Mouse (Mus musculus) kidney, embryonic 15.5 days (tissue): Measurements from ENCODE around the gene AC170998.1. TPM values are rescaled to one million over a fixed set of nuclear protein-coding genes. Genes with fewer than 3 reads are reported as not detected.
A peak's percentile ranks its signal among the peaks of the same experiment; 100 is the strongest.
"Not testable (repeated sequence)": the region's sequence is repeated elsewhere in the genome, so short reads cannot be mapped to it uniquely, and the experiment has no call there.

Experiments used
- ATAC-seq: fragments of 200-750 bp; cut with Nextera tagmentation; replicated peaks from 2 replicates; pipeline ENCODE4 v1.8.0; 2017; ENCODE audit warnings: moderate TSS enrichment; ENCODE audit not compliant: low FRiP score
- H3K27ac ChIP-seq: fragments of 300-500 bp; sonication (generic); 2 replicates; pipeline ENCODE4 v1.5.1; 2015; ENCODE audit warnings: mild to moderate bottlenecking, inconsistent platforms
- H3K27me3 ChIP-seq: fragments of 300-500 bp; sonication (generic); 2 replicates; pipeline ENCODE4 v1.6.1; 2015; ENCODE audit warnings: inconsistent platforms
- H3K36me3 ChIP-seq: fragments of 300-500 bp; sonication (generic); 2 replicates; pipeline ENCODE4 v1.6.1; 2015; ENCODE audit warnings: inconsistent platforms
- H3K4me1 ChIP-seq: fragments of 300-500 bp; sonication (generic); 2 replicates; pipeline ENCODE4 v1.6.1; 2015; ENCODE audit warnings: inconsistent platforms
- H3K4me2 ChIP-seq: fragments of 300-500 bp; sonication (generic); 2 replicates; pipeline ENCODE4 v1.6.1; 2015; ENCODE audit warnings: moderate library complexity, mild to moderate bottlenecking, inconsistent platforms
- H3K4me3 ChIP-seq: fragments of 300-500 bp; sonication (generic); replicated peaks from 2 replicates; pipeline ENCODE4 v1.5.1; 2015; ENCODE audit warnings: mild to moderate bottlenecking, inconsistent platforms
- H3K9ac ChIP-seq: fragments of 300-500 bp; sonication (generic); 2 replicates; pipeline ENCODE4 v1.6.1; 2015; ENCODE audit warnings: mild to moderate bottlenecking, inconsistent platforms
- H3K9me3 ChIP-seq: fragments of 300-500 bp; sonication (generic); replicated peaks from 2 replicates; pipeline ENCODE4 v1.6.1; 2016; ENCODE audit warnings: inconsistent platforms
- WGBS: fragments of 180-500 bp; shearing (Covaris S2); methylation state at CpG from one replicate; pipeline ENCODE4 v1.1.7; 2015; ENCODE audit warnings: mixed read lengths; 5-methylcytosine and 5-hydroxymethylcytosine counted together
- polyA plus RNA-seq: library from polyadenylated mRNA; unstranded; fragments of >200 nt; fragmentation: Nextera tagmentation; extraction: Ambion mirVana; gene quantifications from 2 replicates; pipeline ENCODE4 v1.2.1, GENCODE M21; 2015

The AC170998.1 gene
- polyA plus RNA-seq, 1 experiment from 2014 or later, result 4.0 TPM

DNA sequence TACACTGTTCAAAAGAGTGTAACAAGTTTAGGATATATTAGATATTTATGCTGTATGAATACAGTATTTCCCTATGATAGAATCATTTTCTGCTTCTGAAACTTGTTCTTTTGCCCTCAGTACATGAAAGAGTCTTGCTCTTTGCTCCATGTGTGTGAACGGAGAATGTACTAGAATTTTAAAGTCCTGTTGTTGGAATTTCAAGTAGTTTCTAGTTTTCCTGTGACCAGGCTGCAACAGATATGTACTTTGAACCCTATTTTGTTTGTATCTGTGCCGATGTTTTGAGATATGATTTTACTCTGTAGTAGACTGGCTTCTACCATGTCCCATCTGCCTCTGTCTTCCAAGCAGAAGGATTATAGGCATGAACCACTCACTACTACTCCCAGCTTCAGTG lies 18.1 kb upstream of the AC170998.1 start:
- peaks cover 4% of the 10 kb centered on the region for H3K36me3 ChIP-seq
- no peaks in the 10 kb centered on the region for H3K9me3 ChIP-seq
- no peaks in the 10 kb centered on the region for H3K27me3 ChIP-seq
- no peak overlapping the region for H3K4me3 ChIP-seq
- ATAC-seq, result no peak
- no peak overlapping the region for H3K4me2 ChIP-seq
- 86% methylated on average over 2 of the region's 2 CpGs for WGBS
- peaks cover 42% of the 10 kb centered on the region for H3K4me1 ChIP-seq
- H3K9ac ChIP-seq, result no peak overlapping the region
- H3K27ac ChIP-seq, result no peak overlapping the region

DNA sequence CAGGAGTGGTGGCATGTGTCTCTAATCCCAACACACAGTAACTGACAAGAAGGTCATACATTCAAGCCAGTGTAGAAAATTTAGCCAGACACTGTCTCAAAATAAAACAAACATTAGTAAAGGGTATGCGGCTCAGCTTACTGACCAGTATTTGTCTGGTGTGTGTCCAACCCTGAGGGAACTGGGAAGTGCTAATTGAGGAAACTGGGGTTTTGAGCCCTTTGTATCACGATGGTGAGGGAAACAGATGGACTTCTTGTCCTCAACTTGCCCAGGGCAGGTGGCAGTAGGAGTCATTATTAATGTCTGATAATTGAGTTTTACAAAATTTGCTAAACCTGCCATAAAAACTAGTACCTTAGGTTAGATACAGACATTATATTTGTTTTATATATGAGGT lies 16.9 kb upstream of the AC170998.1 start:
- no peak overlapping the region for H3K9ac ChIP-seq
- H3K4me1 ChIP-seq, result peaks cover 42% of the 10 kb centered on the region
- no peak overlapping the region for H3K27ac ChIP-seq
- no peak overlapping the region for H3K4me3 ChIP-seq
- H3K4me2 ChIP-seq, result no peak overlapping the region
- H3K27me3 ChIP-seq, result no peaks in the 10 kb centered on the region
- peaks cover 9% of the 10 kb centered on the region for H3K36me3 ChIP-seq
- H3K9me3 ChIP-seq, result no peaks in the 10 kb centered on the region
- WGBS, result 46% methylated on average over 2 of the region's 2 CpGs
- ATAC-seq, result no peak

DNA sequence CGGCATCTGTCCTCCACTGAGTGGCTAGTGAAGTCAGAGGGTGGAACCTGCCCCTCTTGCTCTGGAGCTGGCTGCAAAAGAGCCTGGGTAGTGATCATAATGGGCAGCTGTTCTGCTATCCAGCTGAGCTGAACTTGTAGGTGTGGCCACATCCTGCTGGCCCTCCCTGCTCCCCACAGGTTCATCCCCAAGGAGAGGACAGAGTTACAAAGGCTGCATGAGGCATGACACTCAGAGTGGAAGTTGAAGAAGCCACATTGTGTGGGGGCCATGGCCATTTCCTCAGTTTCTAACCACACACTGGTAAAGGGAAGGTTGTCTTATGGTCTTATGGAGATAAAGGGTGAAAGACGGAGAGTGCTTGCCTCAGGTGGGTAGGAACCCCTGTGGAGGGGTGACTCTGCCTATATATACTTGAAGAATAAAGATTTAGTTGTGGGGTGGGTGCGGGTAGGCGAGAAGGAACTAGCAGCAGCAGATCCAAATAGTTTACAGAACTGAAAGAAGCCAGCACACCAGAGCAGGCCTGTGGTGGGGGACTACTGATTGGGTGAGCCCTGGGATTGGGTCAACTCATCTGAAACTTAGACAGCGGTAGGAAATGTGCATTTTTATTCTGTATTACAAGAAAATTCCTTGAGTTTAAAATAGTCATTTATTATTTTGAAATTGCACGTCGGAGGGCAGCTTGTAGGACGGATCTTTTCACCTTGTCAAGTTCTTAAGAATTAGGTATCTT lies 16.2 kb upstream of the AC170998.1 start:
- Histone ChIP-seq H3K4me2 (no peak overlapping the region), H3K9ac (no peak overlapping the region), H3K4me1 (peaks cover 42% of the 10 kb centered on the region), H3K27me3 (no peaks in the 10 kb centered on the region), H3K4me3 (no peak overlapping the region), H3K9me3 (no peaks in the 10 kb centered on the region), H3K27ac (no peak overlapping the region), H3K36me3 (peaks cover 16% of the 10 kb centered on the region)
- 86% methylated on average over 8 of the region's 8 CpGs for WGBS
- ATAC-seq, result no peak

DNA sequence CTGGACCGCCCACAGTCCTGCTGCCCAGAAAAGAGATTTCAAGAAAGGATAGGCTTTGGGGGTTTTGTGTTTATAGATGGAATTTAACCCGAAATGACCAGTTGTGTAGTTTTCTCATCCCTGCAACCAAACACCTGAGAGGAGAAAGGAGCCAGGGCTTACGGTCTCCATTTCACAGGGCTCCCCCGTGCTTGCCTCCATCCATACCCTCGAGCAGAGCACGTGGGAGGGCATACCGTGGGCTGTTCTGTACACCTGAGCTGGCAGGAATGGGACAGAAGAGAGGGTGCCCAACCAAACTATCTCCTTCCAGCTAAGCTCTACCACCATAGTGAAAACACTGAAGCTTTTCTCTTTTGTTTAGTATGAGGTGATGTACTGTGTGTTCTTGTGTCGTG lies 15.6 kb upstream of the AC170998.1 start:
- no peaks in the 10 kb centered on the region for H3K27me3 ChIP-seq
- H3K9ac ChIP-seq, result no peak overlapping the region
- H3K9me3 ChIP-seq, result no peaks in the 10 kb centered on the region
- no peak overlapping the region for H3K4me2 ChIP-seq
- no peak for ATAC-seq
- H3K36me3 ChIP-seq, result peaks cover 22% of the 10 kb centered on the region
- no peak overlapping the region for H3K27ac ChIP-seq
- WGBS, result 65% methylated on average over 8 of the region's 8 CpGs
- H3K4me1 ChIP-seq, result peaks cover 42% of the 10 kb centered on the region
- no peak overlapping the region for H3K4me3 ChIP-seq

DNA sequence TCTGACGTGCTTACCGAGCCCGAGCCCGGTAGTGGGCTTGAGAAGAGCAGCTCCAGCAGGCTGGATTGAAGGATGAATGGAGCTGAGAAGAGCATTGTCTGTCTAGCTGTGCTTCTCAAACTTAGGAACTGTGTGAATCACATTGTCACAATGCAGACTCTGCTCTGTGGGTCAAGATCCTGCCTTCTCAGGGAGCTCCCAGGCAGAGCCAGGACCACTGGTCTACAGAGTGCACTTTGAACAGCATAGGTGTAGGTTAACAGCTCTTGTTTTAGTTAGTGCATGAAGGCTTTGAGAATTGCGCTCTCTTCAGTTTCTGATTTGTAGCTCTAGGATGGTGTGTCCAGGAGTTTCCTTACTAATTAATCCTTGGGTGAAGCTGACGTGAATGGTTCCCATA lies 14.6 kb upstream of the AC170998.1 start:
- H3K9ac ChIP-seq, result no peak overlapping the region
- no peak overlapping the region for H3K4me2 ChIP-seq
- H3K36me3 ChIP-seq, result peaks cover 27% of the 10 kb centered on the region
- H3K27ac ChIP-seq, result peak overlapping the region; percentile 57; the same call in 1 of the 2 replicates
- no peak for ATAC-seq
- WGBS, result 85% methylated on average over 6 of the region's 6 CpGs
- no peak overlapping the region for H3K4me3 ChIP-seq
- no peaks in the 10 kb centered on the region for H3K27me3 ChIP-seq
- H3K9me3 ChIP-seq, result no peaks in the 10 kb centered on the region
- peaks cover 41% of the 10 kb centered on the region for H3K4me1 ChIP-seq

DNA sequence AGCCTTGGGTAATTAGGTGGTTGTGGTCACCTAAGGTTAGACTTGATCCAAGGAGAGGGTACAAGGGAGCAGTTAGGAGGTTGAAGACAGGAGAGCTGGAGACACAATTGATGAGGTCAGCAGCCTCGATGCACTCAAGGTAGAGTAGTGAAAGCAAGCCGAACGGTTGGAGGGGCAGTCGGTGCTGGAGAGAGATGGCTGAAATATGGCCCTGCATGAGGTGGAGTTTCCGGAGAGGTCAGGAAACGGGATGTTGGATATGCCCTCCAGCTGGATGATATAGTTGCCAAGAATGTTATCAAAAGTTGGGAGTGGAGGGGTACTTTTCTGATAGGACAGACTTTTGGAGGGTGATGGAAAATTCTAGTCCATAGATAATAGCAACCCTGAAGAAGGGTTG lies 13.6 kb upstream of the AC170998.1 start:
- Histone ChIP-seq H3K27ac (no peak overlapping the region), H3K4me2 (no peak overlapping the region), H3K9ac (no peak overlapping the region), H3K4me3 (no peak overlapping the region), H3K9me3 (no peaks in the 10 kb centered on the region), H3K4me1 (peaks cover 33% of the 10 kb centered on the region), H3K36me3 (peaks cover 38% of the 10 kb centered on the region), H3K27me3 (no peaks in the 10 kb centered on the region)
- ATAC-seq, result no peak
- WGBS, result 51% methylated on average over 6 of the region's 6 CpGs

DNA sequence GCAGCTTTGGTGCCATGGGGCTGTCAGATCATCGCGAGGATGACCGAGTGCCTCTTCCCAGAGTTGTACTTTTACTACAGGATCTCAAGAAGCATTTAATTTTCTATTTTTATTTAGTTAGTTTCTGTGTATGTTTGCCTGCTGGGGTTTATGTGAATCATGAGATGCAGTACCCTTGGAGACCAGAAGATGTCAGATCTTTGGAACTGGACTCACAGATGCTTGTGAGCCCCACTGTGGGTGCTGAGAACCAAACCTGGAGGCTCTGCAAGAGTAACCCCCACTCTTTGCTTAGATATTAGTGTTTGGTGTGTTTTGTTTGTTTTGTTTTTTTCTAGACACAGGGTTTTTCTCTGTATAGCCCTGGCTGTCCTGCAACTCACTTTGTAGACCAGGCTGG lies 11.9 kb upstream of the AC170998.1 start:
- peaks cover 30% of the 10 kb centered on the region for H3K4me1 ChIP-seq
- no peak for ATAC-seq
- no peak overlapping the region for H3K9ac ChIP-seq
- peaks cover 52% of the 10 kb centered on the region for H3K36me3 ChIP-seq
- no peaks in the 10 kb centered on the region for H3K27me3 ChIP-seq
- 97% methylated on average over 3 of the region's 3 CpGs for WGBS
- H3K9me3 ChIP-seq, result no peaks in the 10 kb centered on the region
- H3K4me3 ChIP-seq, result no peak overlapping the region
- H3K4me2 ChIP-seq, result no peak overlapping the region
- no peak overlapping the region for H3K27ac ChIP-seq

DNA sequence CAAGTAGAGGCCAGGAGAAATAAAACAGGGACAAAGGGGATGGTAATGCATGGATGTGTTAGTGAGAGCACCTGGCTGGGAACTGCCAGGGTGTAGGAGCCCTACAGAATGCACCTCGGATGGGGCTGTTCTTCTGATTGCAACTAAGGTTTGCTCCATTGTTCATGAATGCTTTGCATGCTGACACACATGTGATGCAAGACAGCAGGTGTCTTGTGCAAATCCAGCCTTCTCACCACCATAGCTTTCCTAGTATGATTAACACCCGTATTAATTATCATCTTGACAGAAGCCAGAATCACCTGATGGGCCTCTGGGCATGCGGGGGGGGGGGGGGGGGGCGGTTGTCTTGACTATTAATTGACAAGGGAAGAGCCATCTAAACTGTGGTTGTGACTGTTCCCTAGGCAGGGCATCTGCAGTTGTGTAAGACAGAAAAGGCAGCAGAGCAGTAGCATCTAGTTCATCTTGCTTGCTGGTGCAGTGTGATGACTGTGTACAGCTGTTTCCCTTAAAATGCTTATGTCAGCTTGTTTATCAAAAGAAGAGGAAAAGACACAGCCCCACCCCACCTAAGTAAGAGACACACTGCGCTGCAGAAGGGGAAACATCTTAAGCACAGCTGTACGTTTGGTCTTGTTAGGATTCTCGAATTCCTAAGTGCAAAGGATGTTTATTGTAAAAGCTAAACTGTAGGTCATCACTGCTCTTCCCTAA lies 9.9 kb upstream of the AC170998.1 start:
- Histone ChIP-seq H3K36me3 (peaks cover 69% of the 10 kb centered on the region), H3K9ac (no peak overlapping the region), H3K4me2 (no peak overlapping the region), H3K4me1 (peaks cover 15% of the 10 kb centered on the region), H3K9me3 (no peaks in the 10 kb centered on the region), H3K27ac (no peak overlapping the region), H3K27me3 (no peaks in the 10 kb centered on the region), H3K4me3 (no peak overlapping the region)
- WGBS, result 75% methylated on average over 7 of the region's 7 CpGs
- ATAC-seq, result no peak

DNA sequence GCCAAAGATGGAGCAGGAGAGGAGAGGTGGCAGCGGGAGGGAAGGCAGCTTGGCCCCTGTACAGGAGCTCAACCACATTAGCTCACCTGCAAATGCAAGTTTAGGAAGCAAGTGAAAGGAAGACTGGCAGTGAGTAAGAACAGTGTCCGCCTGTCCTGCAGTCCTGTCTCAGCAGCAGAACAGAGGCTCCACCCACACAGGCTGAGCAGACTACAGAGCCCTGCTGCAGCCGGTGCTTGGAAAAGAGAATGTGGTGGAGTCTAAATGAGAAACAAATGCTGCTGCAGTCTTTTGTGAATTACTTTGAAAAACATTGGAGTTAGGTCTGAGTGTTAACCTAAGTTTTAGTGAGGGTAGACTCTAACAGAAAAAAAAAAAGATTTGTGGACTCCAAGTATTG lies 8.3 kb upstream of the AC170998.1 start:
- Histone ChIP-seq H3K27me3 (no peaks in the 10 kb centered on the region), H3K27ac (no peak overlapping the region), H3K9me3 (no peaks in the 10 kb centered on the region), H3K4me3 (no peak overlapping the region), H3K4me2 (no peak overlapping the region), H3K9ac (no peak overlapping the region), H3K4me1 (peaks cover 3% of the 10 kb centered on the region), H3K36me3 (peaks cover 85% of the 10 kb centered on the region)
- no peak for ATAC-seq
- 74% methylated on average over 3 of the region's 3 CpGs for WGBS

DNA sequence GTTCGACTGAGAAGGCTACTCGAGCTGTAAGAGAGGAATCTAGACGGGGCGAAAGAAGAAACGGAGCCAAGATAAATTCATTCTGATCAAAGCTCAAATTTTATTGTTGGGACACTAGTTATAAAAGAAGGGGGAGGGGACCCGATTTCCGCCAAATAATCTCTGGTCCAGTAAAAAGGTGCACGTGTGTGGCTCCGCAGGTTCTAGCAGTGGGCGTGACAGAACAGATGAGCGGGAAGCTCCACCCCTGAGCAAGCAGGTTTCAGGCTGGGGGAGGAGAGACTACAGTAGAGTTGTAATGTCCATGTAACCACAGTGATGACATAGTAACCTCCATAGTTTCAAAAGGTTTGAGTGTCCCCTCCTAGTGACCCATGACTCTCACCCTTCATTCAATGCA lies 1.6 kb downstream of the AC170998.1 start:
- not testable (repeated sequence) for H3K4me1 ChIP-seq, H3K27me3 ChIP-seq, H3K9me3 ChIP-seq, H3K4me3 ChIP-seq, H3K9ac ChIP-seq, H3K4me2 ChIP-seq, ATAC-seq, H3K27ac ChIP-seq
- WGBS, result 89% methylated on average over 11 of the region's 11 CpGs
- H3K36me3 ChIP-seq, result peaks cover 92% of the 10 kb centered on the region

DNA sequence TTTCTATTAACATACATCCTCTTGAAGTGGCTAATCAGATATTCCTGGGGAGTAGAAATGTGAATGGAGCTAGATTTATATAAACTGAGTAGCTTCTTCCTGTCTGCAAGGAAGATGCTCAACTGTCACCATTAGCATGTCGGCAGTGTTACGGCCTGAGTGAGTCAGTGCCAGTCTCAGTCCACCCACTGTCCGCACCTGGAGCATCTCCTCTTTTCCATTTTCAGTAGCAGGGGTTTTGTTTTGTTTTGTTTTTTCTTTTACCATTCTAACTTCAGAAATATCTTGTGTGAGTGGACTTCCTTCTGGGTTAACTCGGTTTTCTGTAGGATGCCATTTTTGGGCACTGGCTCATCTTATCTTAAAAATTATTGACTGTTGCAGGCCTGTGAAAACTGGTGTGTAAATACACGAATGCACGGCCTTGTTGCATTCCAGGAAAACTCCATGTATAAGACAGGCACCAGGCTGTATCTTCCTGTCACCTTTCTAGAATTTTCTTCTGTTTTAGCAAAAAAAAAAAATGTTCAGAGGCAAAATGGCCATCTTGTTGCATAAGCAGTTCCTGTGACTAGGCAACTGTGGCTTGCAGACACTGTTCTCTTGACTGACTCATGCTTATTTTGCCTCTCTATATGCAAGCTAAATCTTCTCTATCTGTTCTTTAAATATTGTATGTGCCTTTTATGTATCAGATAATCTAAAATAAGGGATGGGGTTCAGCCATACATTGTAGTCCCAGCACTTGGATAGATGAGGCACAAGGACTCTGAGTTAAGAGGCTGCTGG lies 9.6 kb downstream of the AC170998.1 start:
- Histone ChIP-seq H3K27me3 (no peaks in the 10 kb centered on the region), H3K9me3 (no peaks in the 10 kb centered on the region), H3K27ac (no peak overlapping the region), H3K36me3 (peaks cover 81% of the 10 kb centered on the region), H3K4me3 (no peak overlapping the region), H3K4me2 (no peak overlapping the region), H3K4me1 (0 out of 2 replicates have a peak, but pooled peaks cover 6% of the 10 kb centered on the region), H3K9ac (no peak overlapping the region)
- no peak for ATAC-seq
- 91% methylated on average over 6 of the region's 6 CpGs for WGBS

DNA sequence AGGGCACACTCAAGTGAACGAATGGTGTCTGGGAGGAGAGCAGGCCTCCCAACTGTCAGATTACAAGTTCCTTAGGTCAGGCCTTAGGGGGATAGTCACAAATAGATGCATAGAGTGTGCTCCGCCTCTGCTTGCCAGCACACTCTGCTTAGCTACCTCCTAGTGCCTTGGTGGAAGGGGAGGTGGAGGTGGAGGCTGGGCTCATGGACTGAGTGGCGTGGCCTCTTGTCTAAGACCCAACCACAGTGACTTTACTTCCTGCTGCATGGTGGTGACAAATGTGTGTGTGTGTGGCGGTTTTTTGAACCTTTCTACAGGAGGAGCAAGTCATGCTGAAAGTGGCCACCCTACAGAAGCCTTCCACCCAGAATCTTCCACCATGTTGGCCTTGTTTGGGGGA lies 10.6 kb downstream of the AC170998.1 start:
- Histone ChIP-seq H3K27me3 (no peaks in the 10 kb centered on the region), H3K36me3 (peaks cover 81% of the 10 kb centered on the region)

More for the DNA sequence above, 10.6 kb downstream of the AC170998.1 start:
- ATAC-seq, result no peak
- Histone ChIP-seq H3K9ac (no peak overlapping the region), H3K27ac (no peak overlapping the region), H3K4me1 (0 out of 2 replicates have a peak, but pooled peaks cover 6% of the 10 kb centered on the region), H3K4me3 (no peak overlapping the region), H3K9me3 (no peaks in the 10 kb centered on the region), H3K4me2 (no peak overlapping the region)
- 82% methylated on average over 4 of the region's 4 CpGs for WGBS
